Mouse (Mus musculus): Measurements from ENCODE around the gene Vkorc1.
"Not testable (repeated sequence)": the region's sequence is repeated elsewhere in the genome, so short reads cannot be mapped to it uniquely, and the experiment has no call there.

The Vkorc1 gene

GRCm38 (mm10) chr7:127895442-127895841 lies at the start of gene Vkorc1, which contains the start of gene Gm21974:
Vkorc1 (minus strand) TSS chr7:127895617.
Gm21974 (minus strand) TSS chr7:127895454.
- peak; percentile 98 for DNase-seq

GRCm38 (mm10) chr7:127944614-127945013 lies 49.2 kb upstream of the Vkorc1 start:
- DNase-seq, result no peak

GRCm38 (mm10) chr7:127942097-127942496 lies 46.7 kb upstream of the Vkorc1 start:
- DNase-seq, result not testable (repeated sequence)

GRCm38 (mm10) chr7:127936216-127936884 lies 40.9 kb upstream of the Vkorc1 start:
- DNase-seq, result no peak

GRCm38 (mm10) chr7:127935748-127936159 lies 40.3 kb upstream of the Vkorc1 start:
- DNase-seq, result no peak

GRCm38 (mm10) chr7:127935028-127935722 lies 39.8 kb upstream of the Vkorc1 start:
- DNase-seq, result peak; percentile 95

- no peak for DNase-seq
Observed at GRCm38 (mm10) chr7:127934075-127934474, 38.7 kb upstream of the Vkorc1 start.

- DNase-seq, result no peak
Observed at GRCm38 (mm10) chr7:127932273-127933031, 37.0 kb upstream of the Vkorc1 start.

- DNase-seq, result no peak
Observed at GRCm38 (mm10) chr7:127931351-127932135, 36.1 kb upstream of the Vkorc1 start.

GRCm38 (mm10) chr7:127930636-127931035 lies 35.2 kb upstream of the Vkorc1 start:
- DNase-seq, result peak; percentile 4

GRCm38 (mm10) chr7:127929923-127930322 lies 34.5 kb upstream of the Vkorc1 start, which contains the start of gene Prss8:
Prss8 (minus strand) TSS chr7:127930104.
- DNase-seq, result peak; percentile 12

GRCm38 (mm10) chr7:127928596-127928995 lies 33.2 kb upstream of the Vkorc1 start:
- peak; percentile 48 for DNase-seq

- peak; percentile 17 for DNase-seq
Observed at GRCm38 (mm10) chr7:127927726-127928125, 32.3 kb upstream of the Vkorc1 start.

- DNase-seq, result no peak
Observed at GRCm38 (mm10) chr7:127926846-127927245, 31.4 kb upstream of the Vkorc1 start.

GRCm38 (mm10) chr7:127926066-127926465 lies 30.6 kb upstream of the Vkorc1 start:
- no peak for DNase-seq

GRCm38 (mm10) chr7:127925252-127925651 lies 29.8 kb upstream of the Vkorc1 start:
- no peak for DNase-seq

GRCm38 (mm10) chr7:127923714-127924113 lies 28.3 kb upstream of the Vkorc1 start:
- no peak for DNase-seq

GRCm38 (mm10) chr7:127922451-127923275 lies 27.2 kb upstream of the Vkorc1 start:
- no peak for DNase-seq

GRCm38 (mm10) chr7:127921516-127921915 lies 26.1 kb upstream of the Vkorc1 start:
- no peak for DNase-seq

GRCm38 (mm10) chr7:127919290-127919689 lies 23.9 kb upstream of the Vkorc1 start:
- no peak for DNase-seq

- no peak for DNase-seq
Observed at GRCm38 (mm10) chr7:127918203-127918602, 22.8 kb upstream of the Vkorc1 start.

- DNase-seq, result no peak
Observed at GRCm38 (mm10) chr7:127915293-127915692, 19.9 kb upstream of the Vkorc1 start.
